Mouse (Mus musculus) hindbrain, embryonic 16.5 days (tissue): ENCODE data around the gene Gm9821. TPM values are rescaled to one million over a fixed set of nuclear protein-coding genes. Genes with fewer than 3 reads are reported as not detected.

Source experiments
- ATAC-seq: fragments of 200-750 bp; cut with Nextera tagmentation; 2 replicates; pipeline ENCODE4 v1.8.0; 2017; ENCODE audit warnings: moderate TSS enrichment, moderate library complexity
- H3K27ac ChIP-seq: fragments of 300-500 bp; sonication (generic); 2 replicates; pipeline ENCODE4 v1.5.1; 2014; ENCODE audit warnings: low read depth, mild to moderate bottlenecking, control low read depth, low read length, moderate library complexity
- H3K27me3 ChIP-seq: fragments of 300-500 bp; sonication (generic); replicated peaks from 2 replicates; pipeline ENCODE4 v1.6.1; 2014; ENCODE audit warnings: low read length; ENCODE audit not compliant: control insufficient read depth, insufficient read depth
- H3K36me3 ChIP-seq: fragments of 300-500 bp; sonication (generic); 2 replicates; pipeline ENCODE4 v1.6.1; 2014; ENCODE audit warnings: mild to moderate bottlenecking, low read length, moderate library complexity, mixed read lengths; ENCODE audit not compliant: control insufficient read depth, insufficient read depth
- H3K4me1 ChIP-seq: fragments of 300-500 bp; sonication (generic); 2 replicates; pipeline ENCODE4 v1.6.1; 2014; ENCODE audit warnings: low read depth, low read length; ENCODE audit not compliant: control insufficient read depth, insufficient read depth
- H3K4me2 ChIP-seq: fragments of 300-500 bp; sonication (generic); 2 replicates; pipeline ENCODE4 v1.6.1; 2014; ENCODE audit warnings: mild to moderate bottlenecking, low read length, control low read depth, moderate library complexity
- H3K4me3 ChIP-seq: fragments of 300-500 bp; sonication (generic); 2 replicates; pipeline ENCODE4 v1.5.1; 2014; ENCODE audit warnings: mild to moderate bottlenecking, low read length, control low read depth, moderate library complexity
- H3K9ac ChIP-seq: fragments of 300-500 bp; sonication (generic); 2 replicates; pipeline ENCODE4 v1.6.1; 2014; ENCODE audit warnings: low read depth, mild to moderate bottlenecking, control low read depth, low read length, moderate library complexity
- H3K9me3 ChIP-seq: fragments of 300-500 bp; sonication (generic); 2 replicates; pipeline ENCODE4 v1.6.1; 2014; ENCODE audit warnings: mild to moderate bottlenecking, low read length, moderate library complexity; ENCODE audit not compliant: control insufficient read depth
- WGBS: fragments of 180-500 bp; shearing (Covaris S2); extraction: QIAGEN DNeasy Blood & Tissue Kit; methylation state at CpG from one replicate; pipeline ENCODE4 v1.1.7; 2014; 5-methylcytosine and 5-hydroxymethylcytosine counted together
- polyA plus RNA-seq: library from polyadenylated mRNA; unstranded; fragments of >200 nt; fragmentation: Nextera tagmentation; extraction: Ambion mirVana; gene quantifications from 2 replicates; pipeline ENCODE4 v1.2.1, GENCODE M21; 2015

Gene Gm9821
- polyA plus RNA-seq, 1 experiment from 2014 or later = 0.29 TPM

GRCm38 (mm10) chr2:91923415-91924337 lies 21.8 kb upstream of the Gm9821 start:
- no peaks in the 10 kb centered on the region for H3K36me3 ChIP-seq
- peaks cover 16% of the 10 kb centered on the region for H3K4me1 ChIP-seq
- H3K27me3 ChIP-seq = peaks cover 25% of the 10 kb centered on the region
- no peak for ATAC-seq
- no peaks in the 10 kb centered on the region for H3K9me3 ChIP-seq
- H3K27ac ChIP-seq = no peak overlapping the region
- peak overlapping the region; percentile 77 for H3K4me2 ChIP-seq
- WGBS = 4% methylated on average over 54 of the region's 54 CpGs
- peak overlapping the region; percentile 31 for H3K9ac ChIP-seq
- peak overlapping the region; percentile 62 for H3K4me3 ChIP-seq

GRCm38 (mm10) chr2:91924726-91925125 lies 20.8 kb upstream of the Gm9821 start:
- WGBS = 56% methylated on average over 1 of the region's 1 CpGs
- no peaks in the 10 kb centered on the region for H3K9me3 ChIP-seq
- H3K27me3 ChIP-seq = peaks cover 27% of the 10 kb centered on the region
- H3K4me1 ChIP-seq = peaks cover 17% of the 10 kb centered on the region
- no peak overlapping the region for H3K27ac ChIP-seq
- no peak overlapping the region for H3K4me3 ChIP-seq
- H3K9ac ChIP-seq = no peak overlapping the region
- no peak for ATAC-seq
- no peaks in the 10 kb centered on the region for H3K36me3 ChIP-seq
- no peak overlapping the region for H3K4me2 ChIP-seq

- no peaks in the 10 kb centered on the region for H3K36me3 ChIP-seq
- 88% methylated on average over 15 of the region's 15 CpGs for WGBS
- H3K4me1 ChIP-seq = peaks cover 23% of the 10 kb centered on the region
- ATAC-seq = no peak
- H3K27me3 ChIP-seq = peaks cover 27% of the 10 kb centered on the region
- H3K27ac ChIP-seq = no peak overlapping the region
- H3K4me2 ChIP-seq = no peak overlapping the region
- no peak overlapping the region for H3K9ac ChIP-seq
- H3K4me3 ChIP-seq = no peak overlapping the region
- no peaks in the 10 kb centered on the region for H3K9me3 ChIP-seq
Observed at GRCm38 (mm10) chr2:91925442-91925841, 20.1 kb upstream of the Gm9821 start.

- no peak within 1 kb of the TSS for H3K27ac ChIP-seq
- H3K27me3 ChIP-seq = peaks cover 24% of the 10 kb centered on the region
- 84% methylated on average over 3 of the region's 3 CpGs for WGBS
- H3K9me3 ChIP-seq = no peaks in the 10 kb centered on the region
- H3K4me2 ChIP-seq = peak within 1 kb of the TSS; percentile 19; the same call in 1 of the 2 replicates
- ATAC-seq = no peak
- H3K4me3 ChIP-seq = no peak within 1 kb of the TSS
- H3K4me1 ChIP-seq = peaks cover 29% of the 10 kb centered on the region
- H3K9ac ChIP-seq = no peak within 1 kb of the TSS; the same call in 1 of the 2 replicates
- no peaks in the 10 kb centered on the region for H3K36me3 ChIP-seq
Observed at GRCm38 (mm10) chr2:91926949-91927348, 18.6 kb upstream of the Gm9821 start, which contains the start of gene Chrm4. Gene Chrm4 (plus strand): TSS chr2:91927249.

GRCm38 (mm10) chr2:91927826-91928533 lies 17.5 kb upstream of the Gm9821 start:
- Histone ChIP-seq H3K27me3 (peaks cover 17% of the 10 kb centered on the region), H3K4me1 (peaks cover 26% of the 10 kb centered on the region), H3K4me3 (no peak overlapping the region), H3K9me3 (no peaks in the 10 kb centered on the region), H3K4me2 (peak overlapping the region; percentile 19; the same call in 1 of the 2 replicates), H3K27ac (no peak overlapping the region), H3K36me3 (no peaks in the 10 kb centered on the region), H3K9ac (no peak overlapping the region; the same call in 1 of the 2 replicates)
- ATAC-seq = no peak
- 45% methylated on average over 34 of the region's 34 CpGs for WGBS

GRCm38 (mm10) chr2:91928534-91929350 lies 16.8 kb upstream of the Gm9821 start:
- no peak overlapping the region for H3K4me3 ChIP-seq
- ATAC-seq = no peak
- peaks cover 20% of the 10 kb centered on the region for H3K4me1 ChIP-seq
- no peaks in the 10 kb centered on the region for H3K9me3 ChIP-seq
- no peak overlapping the region for H3K4me2 ChIP-seq
- H3K36me3 ChIP-seq = no peaks in the 10 kb centered on the region
- WGBS = 72% methylated on average over 23 of the region's 23 CpGs
- no peak overlapping the region for H3K27ac ChIP-seq
- peaks cover 11% of the 10 kb centered on the region; the same call in 1 of the 2 replicates for H3K27me3 ChIP-seq
- no peak overlapping the region for H3K9ac ChIP-seq

- WGBS = 55% methylated on average over 3 of the region's 3 CpGs
- Histone ChIP-seq H3K36me3 (no peaks in the 10 kb centered on the region), H3K27me3 (0 out of 2 replicates have a peak, but pooled peaks cover 8% of the 10 kb centered on the region), H3K4me3 (no peak overlapping the region), H3K4me2 (peak overlapping the region; percentile 58), H3K4me1 (peaks cover 18% of the 10 kb centered on the region), H3K27ac (no peak overlapping the region), H3K9ac (0 out of 2 replicates have a peak overlapping the region, but pooled peaks have one; percentile 5), H3K9me3 (no peaks in the 10 kb centered on the region)
- no peak for ATAC-seq
Observed at GRCm38 (mm10) chr2:91929455-91929854, 16.0 kb upstream of the Gm9821 start.

- no peak for ATAC-seq
- H3K27ac ChIP-seq = no peak overlapping the region
Observed at GRCm38 (mm10) chr2:91929936-91930335, 15.6 kb upstream of the Gm9821 start.

More at GRCm38 (mm10) chr2:91929936-91930335, 15.6 kb upstream of the Gm9821 start:
- peak overlapping the region; percentile 58 for H3K4me2 ChIP-seq
- H3K27me3 ChIP-seq = 0 out of 2 replicates have a peak, but pooled peaks cover 6% of the 10 kb centered on the region
- 9% methylated on average over 12 of the region's 12 CpGs for WGBS
- H3K4me1 ChIP-seq = peaks cover 18% of the 10 kb centered on the region
- H3K36me3 ChIP-seq = no peaks in the 10 kb centered on the region
- H3K9ac ChIP-seq = 0 out of 2 replicates have a peak overlapping the region, but pooled peaks have one; percentile 5
- no peaks in the 10 kb centered on the region for H3K9me3 ChIP-seq
- peak overlapping the region; percentile 52 for H3K4me3 ChIP-seq
